Mouse (Mus musculus): ENCODE measurements around the gene Mylk. TPM values are rescaled to one million over a fixed set of nuclear protein-coding genes. Genes with fewer than 3 reads are reported as not detected.
A peak's percentile ranks its signal among the peaks of the same experiment; 100 is the strongest.

Mylk gene
- polyA plus RNA-seq, 1 experiment from 2014 or later, result 4.7 TPM

GRCm38 (mm10) chr16:34742930-34743329 is 2.1 kb upstream of the Mylk start:
- Histone ChIP-seq H3K36me3 (no peaks in the 10 kb centered on the region), H3K4me2 (no peak overlapping the region), H3K27me3 (peaks cover 26% of the 10 kb centered on the region), H3K4me1 (replicated peaks) (peaks cover 10% of the 10 kb centered on the region), H3K4me3 (replicated peaks) (no peak overlapping the region), H3K9ac (replicated peaks) (no peak overlapping the region), H3K9me3 (no peaks in the 10 kb centered on the region), H3K27ac (no peak overlapping the region)
- ATAC-seq (ENCODE audit: insufficient number of reproducible peaks, insufficient read depth, low FRiP score, low TSS enrichment, low read depth), result no peak
- 41% methylated on average over 2 of the region's 2 CpGs for WGBS

- no peak overlapping the region for H3K4me3 ChIP-seq (replicated peaks)
- H3K9me3 ChIP-seq, result no peaks in the 10 kb centered on the region
- ATAC-seq (ENCODE audit: insufficient number of reproducible peaks, insufficient read depth, low FRiP score, low TSS enrichment, low read depth), result no peak
- no peaks in the 10 kb centered on the region for H3K36me3 ChIP-seq
- H3K27ac ChIP-seq, result no peak overlapping the region
- H3K27me3 ChIP-seq, result peaks cover 26% of the 10 kb centered on the region
- H3K9ac ChIP-seq (replicated peaks), result 0 out of 2 replicates have a peak overlapping the region, but pooled peaks have one; percentile 27
- H3K4me1 ChIP-seq (replicated peaks), result peaks cover 29% of the 10 kb centered on the region
- WGBS, result 22% methylated on average over 11 of the region's 11 CpGs
- H3K4me2 ChIP-seq, result no peak overlapping the region
Measured at GRCm38 (mm10) chr16:34748081-34748720, 3.2 kb downstream of the Mylk start.

DNA sequence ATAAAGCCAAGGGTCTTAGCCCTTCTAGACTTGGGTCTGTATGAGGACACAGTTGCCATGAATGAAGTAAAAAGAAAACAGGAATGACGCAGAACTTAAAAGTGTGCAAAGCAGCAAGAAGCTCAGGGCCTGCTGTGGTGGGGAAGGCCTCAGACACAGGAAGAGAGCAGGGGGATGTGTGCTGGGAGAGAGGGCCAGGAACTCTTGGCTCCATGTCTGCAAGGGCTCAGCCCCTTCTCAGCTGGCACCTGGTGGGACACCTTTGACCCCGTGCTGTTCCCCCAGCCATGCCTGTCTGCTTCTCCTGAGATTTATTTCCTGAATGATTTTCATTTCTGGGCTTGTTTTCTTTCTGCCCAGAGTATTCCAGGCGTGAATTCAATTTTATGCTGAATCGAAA is 4.5 kb downstream of the Mylk start:
- Histone ChIP-seq H3K36me3 (no peaks in the 10 kb centered on the region), H3K4me1 (replicated peaks) (peaks cover 30% of the 10 kb centered on the region), H3K27ac (peak overlapping the region; percentile 45; the same call in 1 of the 2 replicates), H3K27me3 (peaks cover 15% of the 10 kb centered on the region), H3K4me2 (no peak overlapping the region), H3K9ac (replicated peaks) (no peak overlapping the region), H3K4me3 (replicated peaks) (no peak overlapping the region), H3K9me3 (no peaks in the 10 kb centered on the region)
- no peak for ATAC-seq (ENCODE audit: insufficient number of reproducible peaks, insufficient read depth, low FRiP score, low TSS enrichment, low read depth)
- 53% methylated on average over 4 of the region's 4 CpGs for WGBS

DNA sequence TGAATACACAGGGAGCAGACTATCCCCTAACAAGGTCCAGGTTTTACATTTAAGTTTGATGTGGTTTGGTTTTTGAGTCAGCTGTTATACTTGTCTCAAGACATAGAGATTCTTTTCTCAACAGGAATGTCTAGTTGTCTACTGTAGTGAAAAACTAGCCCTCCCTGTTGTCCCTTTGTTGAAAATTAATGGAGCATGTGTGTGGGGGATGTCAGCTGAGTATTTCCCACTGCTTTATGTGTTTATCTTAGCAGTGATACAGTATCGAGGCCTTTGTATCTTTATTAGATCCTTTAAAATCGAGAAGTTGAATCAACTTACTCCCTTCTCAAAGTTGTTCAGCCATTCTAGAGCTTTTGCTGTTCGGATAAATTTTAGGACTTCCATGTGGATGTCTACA is 7.0 kb downstream of the Mylk start:
- H3K4me1 ChIP-seq (replicated peaks), result peaks cover 29% of the 10 kb centered on the region
- H3K27ac ChIP-seq, result no peak overlapping the region
- H3K9ac ChIP-seq (replicated peaks), result no peak overlapping the region
- H3K4me2 ChIP-seq, result no peak overlapping the region
- no peaks in the 10 kb centered on the region for H3K36me3 ChIP-seq
- H3K27me3 ChIP-seq, result no peaks in the 10 kb centered on the region
- no peaks in the 10 kb centered on the region for H3K9me3 ChIP-seq
- H3K4me3 ChIP-seq (replicated peaks), result no peak overlapping the region
- WGBS, result 78% methylated on average over 3 of the region's 3 CpGs
- ATAC-seq (ENCODE audit: insufficient number of reproducible peaks, insufficient read depth, low FRiP score, low TSS enrichment, low read depth), result no peak

DNA sequence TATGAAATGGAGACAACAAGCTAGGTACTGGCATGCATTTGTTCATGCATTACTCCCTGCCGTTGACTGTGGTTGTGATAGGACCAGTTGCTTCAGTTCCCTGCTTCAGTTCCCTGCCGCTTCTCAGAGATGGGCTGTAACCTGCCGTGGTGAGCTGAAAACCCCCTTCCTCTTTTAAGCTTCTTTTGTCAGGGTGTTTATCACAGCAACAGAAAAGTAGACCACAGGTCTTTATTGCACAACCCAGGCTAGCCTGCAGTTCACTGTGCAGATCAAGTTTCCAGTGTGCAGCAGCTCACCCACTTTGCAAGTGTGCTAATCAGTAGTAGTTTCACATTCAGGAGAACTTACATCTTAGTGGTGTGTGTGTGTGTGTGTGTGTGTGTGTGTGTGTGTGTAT is 8.0 kb downstream of the Mylk start:
- WGBS, result 75% methylated on average over 3 of the region's 3 CpGs

GRCm38 (mm10) chr16:34756991-34757390 is 12.0 kb downstream of the Mylk start:
- Histone ChIP-seq H3K4me3 (replicated peaks) (no peak overlapping the region), H3K9me3 (no peaks in the 10 kb centered on the region), H3K36me3 (no peaks in the 10 kb centered on the region), H3K27ac (no peak overlapping the region), H3K4me1 (replicated peaks) (peaks cover 9% of the 10 kb centered on the region), H3K27me3 (no peaks in the 10 kb centered on the region), H3K9ac (replicated peaks) (no peak overlapping the region), H3K4me2 (no peak overlapping the region)
- no peak for ATAC-seq (ENCODE audit: insufficient number of reproducible peaks, insufficient read depth, low FRiP score, low TSS enrichment, low read depth)
- 80% methylated on average over 7 of the region's 7 CpGs for WGBS

More for the DNA sequence above, 8.0 kb downstream of the Mylk start:
- H3K27ac ChIP-seq, result no peak overlapping the region
- H3K4me3 ChIP-seq (replicated peaks), result no peak overlapping the region
- H3K9ac ChIP-seq (replicated peaks), result no peak overlapping the region
- H3K27me3 ChIP-seq, result no peaks in the 10 kb centered on the region
- ATAC-seq (ENCODE audit: insufficient number of reproducible peaks, insufficient read depth, low FRiP score, low TSS enrichment, low read depth), result no peak
- H3K4me2 ChIP-seq, result no peak overlapping the region
- no peaks in the 10 kb centered on the region for H3K36me3 ChIP-seq
- no peaks in the 10 kb centered on the region for H3K9me3 ChIP-seq
- peaks cover 29% of the 10 kb centered on the region for H3K4me1 ChIP-seq (replicated peaks)

- Histone ChIP-seq H3K4me2 (no peak overlapping the region), H3K27me3 (no peaks in the 10 kb centered on the region), H3K4me1 (replicated peaks) (peaks cover 9% of the 10 kb centered on the region), H3K36me3 (no peaks in the 10 kb centered on the region), H3K9ac (replicated peaks) (no peak overlapping the region), H3K4me3 (replicated peaks) (no peak overlapping the region), H3K9me3 (no peaks in the 10 kb centered on the region), H3K27ac (no peak overlapping the region)
- WGBS, result 65% methylated on average over 5 of the region's 5 CpGs
- no peak for ATAC-seq (ENCODE audit: insufficient number of reproducible peaks, insufficient read depth, low FRiP score, low TSS enrichment, low read depth)
Measured at GRCm38 (mm10) chr16:34758205-34758604, 13.2 kb downstream of the Mylk start.

DNA sequence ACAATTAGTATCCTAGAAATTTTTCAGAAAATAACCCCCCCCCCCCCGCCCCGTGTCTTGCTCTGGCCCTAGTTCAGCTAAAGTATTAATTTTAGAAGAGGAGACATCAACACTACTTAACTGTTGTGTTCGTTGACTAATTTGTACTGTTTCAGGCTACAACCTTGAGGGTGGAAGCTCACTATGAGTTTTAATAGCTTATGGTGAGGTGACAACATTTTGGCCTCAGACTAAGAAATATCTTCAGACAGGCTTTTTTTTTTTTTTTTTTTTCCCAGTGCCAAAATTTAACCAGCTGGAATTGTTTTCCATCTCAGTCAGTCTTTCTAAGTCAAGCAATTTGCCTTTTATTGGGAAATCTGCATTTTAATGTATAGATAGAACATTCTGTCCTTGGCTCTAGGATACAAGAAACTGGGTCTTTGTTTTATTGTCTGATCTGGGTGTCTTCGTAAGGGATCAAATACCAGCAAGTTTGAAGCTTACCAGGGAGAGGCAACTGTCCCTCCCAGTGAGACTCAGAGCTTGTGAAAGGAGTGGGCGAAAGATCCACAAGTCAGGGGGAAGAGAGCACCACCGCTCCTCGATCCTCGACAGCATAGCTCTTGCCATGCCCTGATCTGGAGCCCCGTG is 19.1 kb downstream of the Mylk start:
- Histone ChIP-seq H3K36me3 (no peaks in the 10 kb centered on the region), H3K27me3 (no peaks in the 10 kb centered on the region), H3K9me3 (0 out of 2 replicates have a peak, but pooled peaks cover 4% of the 10 kb centered on the region), H3K9ac (replicated peaks) (no peak overlapping the region), H3K4me3 (replicated peaks) (no peak overlapping the region), H3K4me2 (no peak overlapping the region), H3K4me1 (replicated peaks) (no peaks in the 10 kb centered on the region), H3K27ac (no peak overlapping the region)
- WGBS, result 90% methylated on average over 9 of the region's 9 CpGs
- ATAC-seq (ENCODE audit: insufficient number of reproducible peaks, insufficient read depth, low FRiP score, low TSS enrichment, low read depth), result no peak

GRCm38 (mm10) chr16:34765666-34766065 is 20.7 kb downstream of the Mylk start:
- Histone ChIP-seq H3K27ac (no peak overlapping the region), H3K4me1 (replicated peaks) (no peaks in the 10 kb centered on the region)
- WGBS, result 75% methylated on average over 1 of the region's 1 CpGs

DNA sequence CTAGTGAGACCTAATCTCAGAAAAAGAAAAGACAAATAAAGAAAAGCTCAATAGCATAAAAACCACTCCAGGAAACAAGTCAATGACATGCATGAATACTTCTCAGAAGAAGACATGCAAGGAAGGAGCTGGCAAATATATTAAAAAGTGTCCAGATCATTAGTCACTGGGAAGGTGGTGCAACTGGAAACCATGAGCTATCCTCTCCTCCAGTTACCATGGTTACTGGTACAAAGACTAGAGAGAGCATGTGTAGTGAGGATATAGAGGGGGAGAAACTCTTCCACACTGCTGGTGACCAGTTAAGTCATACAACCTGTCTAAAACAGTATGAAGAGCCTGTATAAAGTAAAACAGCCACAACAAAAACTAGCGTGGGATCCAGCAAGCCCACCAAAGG is 21.2 kb downstream of the Mylk start:
- no peak for ATAC-seq (ENCODE audit: insufficient number of reproducible peaks, insufficient read depth, low FRiP score, low TSS enrichment, low read depth)
- H3K27me3 ChIP-seq, result no peaks in the 10 kb centered on the region
- 0 out of 2 replicates have a peak, but pooled peaks cover 4% of the 10 kb centered on the region for H3K9me3 ChIP-seq
- H3K27ac ChIP-seq, result no peak overlapping the region
- 93% methylated on average over 1 of the region's 1 CpGs for WGBS
- no peaks in the 10 kb centered on the region for H3K4me1 ChIP-seq (replicated peaks)
- no peak overlapping the region for H3K4me2 ChIP-seq
- no peaks in the 10 kb centered on the region for H3K36me3 ChIP-seq
- no peak overlapping the region for H3K9ac ChIP-seq (replicated peaks)
- H3K4me3 ChIP-seq (replicated peaks), result no peak overlapping the region

More at GRCm38 (mm10) chr16:34765666-34766065, 20.7 kb downstream of the Mylk start:
- H3K27me3 ChIP-seq, result no peaks in the 10 kb centered on the region
- H3K4me3 ChIP-seq (replicated peaks), result no peak overlapping the region
- no peak overlapping the region for H3K9ac ChIP-seq (replicated peaks)
- 0 out of 2 replicates have a peak, but pooled peaks cover 4% of the 10 kb centered on the region for H3K9me3 ChIP-seq
- no peak overlapping the region for H3K4me2 ChIP-seq
- no peak for ATAC-seq (ENCODE audit: insufficient number of reproducible peaks, insufficient read depth, low FRiP score, low TSS enrichment, low read depth)
- no peaks in the 10 kb centered on the region for H3K36me3 ChIP-seq

DNA sequence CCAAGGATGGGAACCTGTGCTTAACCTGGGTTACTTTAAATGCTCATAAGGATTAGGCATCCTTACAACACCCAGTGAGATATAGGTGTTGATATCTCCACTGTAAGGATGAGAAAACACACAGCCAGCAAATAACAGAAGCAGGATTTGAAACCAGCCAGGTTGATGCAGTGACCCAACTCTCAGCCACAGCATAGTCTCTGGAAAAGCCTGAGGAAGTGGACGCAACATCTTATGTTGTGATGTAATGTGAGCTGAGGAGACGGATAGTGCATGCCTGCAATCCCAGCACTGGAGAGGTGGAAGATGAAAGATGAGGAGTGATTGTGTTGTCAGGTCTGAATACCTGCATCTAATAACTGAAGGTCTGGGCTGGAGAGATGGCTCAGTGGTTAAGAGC is 22.4 kb downstream of the Mylk start:
- ATAC-seq (ENCODE audit: insufficient number of reproducible peaks, insufficient read depth, low FRiP score, low TSS enrichment, low read depth), result no peak
- Histone ChIP-seq H3K36me3 (no peaks in the 10 kb centered on the region), H3K4me3 (replicated peaks) (no peak overlapping the region), H3K4me1 (replicated peaks) (no peaks in the 10 kb centered on the region), H3K27ac (no peak overlapping the region), H3K9ac (replicated peaks) (no peak overlapping the region), H3K27me3 (no peaks in the 10 kb centered on the region), H3K9me3 (0 out of 2 replicates have a peak, but pooled peaks cover 4% of the 10 kb centered on the region), H3K4me2 (no peak overlapping the region)
- WGBS, result 80% methylated on average over 2 of the region's 2 CpGs

Data from limb, embryonic 12.5 days (tissue).